Mouse (Mus musculus): ENCODE results near the gene Arhgef28.
"Not testable (repeated sequence)": the region's sequence is repeated elsewhere in the genome, so short reads cannot be mapped to it uniquely, and the experiment has no call there.

Arhgef28 gene

DNA sequence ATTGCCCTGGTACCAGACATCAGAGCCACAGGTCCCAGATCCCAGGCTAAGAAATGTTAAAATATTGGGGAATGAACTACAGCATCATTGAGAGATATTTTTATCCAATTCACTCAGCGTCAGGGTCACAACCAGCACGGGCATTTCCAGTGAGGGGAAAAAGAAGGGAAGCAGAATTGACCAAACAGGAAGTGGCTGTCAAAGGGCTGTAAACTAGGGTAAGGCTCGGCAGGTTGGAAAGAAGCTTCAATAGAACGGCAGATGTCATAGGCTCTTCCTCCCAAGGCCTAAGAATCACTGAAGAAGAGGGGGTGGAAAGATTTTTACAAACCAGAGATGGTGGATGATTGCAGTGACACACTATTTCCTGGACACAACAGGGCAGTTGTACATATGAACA, 143.4 kb downstream of the Arhgef28 start:
- no peak for DNase-seq

DNA sequence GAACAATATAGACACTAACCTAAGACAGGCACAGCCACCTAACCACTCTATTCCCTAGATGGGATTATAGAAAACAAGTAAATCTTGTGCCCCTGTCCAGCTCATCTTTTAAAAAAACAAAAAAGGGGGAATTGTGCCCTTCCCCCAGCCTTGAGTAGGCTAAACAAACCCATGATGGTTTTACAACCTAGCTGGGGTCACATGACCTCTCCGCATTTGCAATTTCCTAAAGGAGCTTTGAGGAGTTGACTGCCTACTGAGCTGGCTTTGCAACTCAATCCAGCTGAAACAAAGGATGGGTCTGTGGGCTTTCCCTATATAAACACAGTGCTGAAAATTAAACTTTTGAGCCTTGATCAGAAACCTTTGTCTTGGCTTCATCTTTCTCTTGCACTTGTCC, 146.1 kb downstream of the Arhgef28 start:
- DNase-seq, result not testable (repeated sequence)

DNA sequence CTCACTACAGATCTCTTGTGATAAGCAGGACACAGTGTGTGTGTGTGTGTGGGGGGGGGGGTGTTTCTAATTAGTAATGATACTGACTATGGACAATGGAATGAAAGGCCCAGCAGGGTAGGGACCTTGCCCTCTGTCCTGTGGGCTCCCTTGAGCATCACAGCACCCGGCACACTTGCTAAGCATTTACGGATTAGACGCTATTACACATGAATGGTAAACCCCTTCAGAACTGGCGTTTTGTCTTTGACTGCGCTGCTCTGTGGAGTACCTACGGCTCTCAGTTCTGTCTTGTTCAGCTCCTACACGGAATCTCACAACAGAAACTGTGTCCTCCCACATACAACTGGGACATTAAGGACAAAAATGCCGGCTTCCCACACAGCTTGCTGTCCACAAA, 151.0 kb downstream of the Arhgef28 start:
- DNase-seq, result no peak

DNA sequence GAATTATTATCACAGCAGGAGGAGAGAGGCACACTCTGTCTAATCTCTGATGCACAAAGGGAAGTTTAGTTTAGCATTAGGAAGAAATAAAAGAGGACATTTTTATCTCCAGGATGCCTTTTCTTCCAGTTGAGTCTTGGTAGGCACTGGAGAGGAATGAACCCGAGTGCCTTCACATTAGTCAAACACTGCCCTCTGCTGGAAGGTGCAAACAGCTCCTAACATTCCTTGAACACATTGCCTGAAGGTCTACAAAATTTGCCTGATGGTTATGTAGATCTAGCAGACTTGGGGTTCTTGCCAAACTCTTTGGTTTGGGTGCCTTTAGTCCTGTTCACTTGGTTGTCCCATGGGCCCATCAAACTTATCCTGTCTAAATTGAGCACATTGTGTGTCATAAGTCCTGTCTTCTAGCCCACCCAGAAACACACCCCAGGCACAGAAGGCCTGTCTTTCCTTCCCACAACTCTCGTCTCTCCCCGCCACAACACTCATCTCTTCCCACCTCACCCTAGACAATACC, 165.6 kb downstream of the Arhgef28 start:
- DNase-seq, result no peak

DNA sequence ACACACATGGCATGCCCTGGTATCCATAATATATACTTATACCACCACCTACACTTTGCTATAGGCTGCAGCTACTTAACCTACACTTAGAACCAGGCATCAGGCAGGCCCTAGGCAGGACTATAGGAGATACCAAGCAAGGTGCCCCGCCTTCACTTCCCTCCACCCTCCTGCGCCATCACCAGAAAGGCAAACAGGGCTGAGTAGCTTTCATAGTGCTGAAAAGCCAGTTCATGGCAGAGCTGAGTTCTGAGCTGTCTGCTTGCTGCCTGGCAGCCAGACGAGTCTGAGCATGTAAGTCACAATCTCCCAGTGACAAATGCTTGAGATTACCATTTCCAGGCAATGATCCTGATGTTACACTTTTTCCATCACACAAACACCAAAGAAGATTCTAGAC, 167.5 kb downstream of the Arhgef28 start:
- DNase-seq, result no peak

DNA sequence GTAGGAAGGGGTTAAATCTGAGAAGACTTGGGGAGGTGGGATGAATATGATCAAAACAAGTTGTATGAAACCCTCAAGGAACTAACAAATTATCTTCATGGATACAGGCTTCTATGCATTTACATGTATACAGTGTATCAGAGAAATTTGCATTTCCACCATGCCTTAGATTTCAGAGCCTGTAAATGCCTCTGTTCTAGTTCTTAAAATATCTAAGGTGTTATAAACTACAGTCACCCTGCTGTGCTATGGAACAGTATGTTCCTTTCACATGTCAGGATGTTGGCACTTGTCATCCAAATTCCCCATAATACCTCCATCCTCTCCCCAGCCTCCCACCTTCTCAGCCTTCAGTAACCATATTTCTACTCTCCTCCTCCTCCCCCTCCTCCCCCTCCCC, 168.5 kb downstream of the Arhgef28 start:
- no peak for DNase-seq

DNA sequence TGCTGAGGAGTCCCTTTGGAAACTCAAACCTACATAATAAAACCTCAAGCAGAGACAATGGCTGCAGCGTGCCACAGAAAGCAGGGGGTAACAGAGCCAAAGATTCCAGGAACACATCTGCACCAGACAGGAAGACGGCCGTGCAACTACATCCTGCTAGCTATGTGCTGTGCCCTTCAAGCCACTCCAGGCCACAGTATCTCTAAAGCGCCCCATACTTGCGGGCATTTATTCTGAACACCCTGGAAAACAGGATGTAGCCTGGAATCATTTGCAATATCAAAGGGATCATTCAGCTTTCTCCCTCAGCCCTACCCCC, 174.6 kb downstream of the Arhgef28 start:
- DNase-seq, result no peak

DNA sequence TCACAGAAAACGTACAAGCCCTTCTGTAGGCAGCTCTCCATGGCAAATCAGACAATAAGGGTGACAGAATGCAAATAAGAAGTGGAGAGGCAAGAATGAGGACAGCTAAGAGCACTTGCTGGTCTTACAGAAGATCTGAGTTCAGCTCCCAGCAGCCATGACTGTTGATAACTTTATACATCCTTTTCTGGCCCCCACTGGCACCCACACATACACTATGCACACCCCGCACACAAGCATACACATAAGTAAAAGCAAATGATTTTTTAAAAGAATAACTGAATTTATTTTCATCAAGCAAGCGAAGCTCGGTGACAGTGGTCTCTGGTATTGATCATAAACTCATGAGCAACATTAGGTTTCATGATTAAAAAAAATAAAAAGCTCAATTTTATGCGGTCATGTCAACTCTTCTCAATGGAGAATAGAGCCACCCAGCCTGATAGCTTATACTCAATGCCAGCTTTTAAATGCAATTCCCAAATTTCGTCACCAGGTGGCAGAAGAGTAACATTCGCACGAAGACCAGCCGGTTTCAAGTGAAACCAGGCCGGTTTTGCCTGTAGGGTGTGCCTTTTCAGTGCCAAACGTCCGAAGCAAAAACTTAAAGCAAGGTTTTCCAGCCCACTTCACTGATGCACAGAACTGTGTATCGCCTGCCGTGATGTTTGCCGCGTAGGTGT, 175.1 kb downstream of the Arhgef28 start:
- peak; percentile 31 for DNase-seq

DNA sequence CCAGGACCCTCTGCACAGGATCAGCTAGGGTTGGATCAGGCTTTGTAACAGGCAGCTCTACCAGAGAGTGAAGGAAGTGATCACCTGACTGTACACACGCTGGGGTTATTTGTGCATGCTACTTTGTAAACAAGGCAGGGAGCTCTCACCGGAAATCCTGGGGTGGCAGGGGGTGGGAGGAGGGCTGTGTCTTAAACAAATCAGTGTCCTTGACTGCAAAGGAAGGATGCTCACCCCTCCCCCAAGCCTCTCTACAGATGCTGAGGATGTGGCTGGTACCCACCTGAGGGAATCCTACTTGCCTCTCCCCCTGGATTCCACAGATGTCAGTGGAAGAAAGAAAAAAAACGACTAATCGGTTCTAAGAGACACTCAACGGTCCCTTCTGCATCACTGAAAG, 176.2 kb downstream of the Arhgef28 start:
- DNase-seq, result no peak

DNA sequence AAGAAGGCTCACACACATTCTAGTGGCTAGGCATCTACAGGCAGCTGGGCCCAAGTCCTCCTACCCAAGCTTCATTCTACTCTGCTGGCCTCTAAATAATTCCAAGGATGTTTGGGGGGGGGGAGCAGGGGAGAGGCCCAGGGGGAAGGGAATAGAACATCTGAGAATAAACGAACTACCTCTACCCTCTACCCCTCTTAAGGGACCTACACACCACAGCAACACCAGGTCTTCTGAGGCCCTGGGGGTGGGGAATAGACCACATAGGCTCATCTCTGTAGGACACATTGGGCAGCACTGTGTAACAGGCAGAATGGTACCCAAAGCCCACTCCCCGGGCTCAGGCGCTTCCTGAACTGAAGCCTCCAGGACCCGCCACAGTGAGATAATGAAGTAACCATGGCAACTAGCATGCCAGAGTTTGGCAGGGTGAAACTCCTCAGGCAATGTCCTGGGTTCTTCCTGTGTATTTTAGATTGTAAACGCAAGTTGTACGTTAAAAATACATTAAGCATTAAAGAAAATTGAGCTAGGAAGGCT, 177.5 kb downstream of the Arhgef28 start:
- DNase-seq, result no peak

DNA sequence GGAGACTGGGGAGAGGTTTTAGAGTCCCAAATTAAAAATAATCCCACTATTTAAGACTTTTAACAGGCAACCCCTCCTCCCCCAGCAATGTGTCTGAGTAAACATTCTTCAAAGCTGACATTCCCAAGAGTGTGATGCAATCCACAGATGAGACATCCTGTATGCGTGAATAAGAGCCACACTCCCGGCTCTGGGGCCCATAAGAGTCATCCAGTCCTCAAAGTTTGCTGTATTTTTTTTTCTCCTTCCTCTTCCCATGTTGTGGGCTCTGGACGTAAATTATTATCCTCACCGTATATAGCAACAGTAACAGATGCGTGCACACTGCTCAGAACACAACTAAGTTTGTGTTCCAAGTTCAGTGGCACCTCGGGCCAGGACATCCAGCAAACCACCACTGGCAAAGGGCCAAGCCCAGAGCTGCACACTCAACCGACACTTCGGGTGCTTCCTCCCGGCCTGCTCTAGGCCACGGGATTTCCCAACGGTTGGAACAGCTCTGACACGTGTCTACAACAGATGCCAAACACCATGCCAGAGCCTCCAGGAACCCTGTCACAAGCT, 178.5 kb downstream of the Arhgef28 start:
- no peak for DNase-seq

DNA sequence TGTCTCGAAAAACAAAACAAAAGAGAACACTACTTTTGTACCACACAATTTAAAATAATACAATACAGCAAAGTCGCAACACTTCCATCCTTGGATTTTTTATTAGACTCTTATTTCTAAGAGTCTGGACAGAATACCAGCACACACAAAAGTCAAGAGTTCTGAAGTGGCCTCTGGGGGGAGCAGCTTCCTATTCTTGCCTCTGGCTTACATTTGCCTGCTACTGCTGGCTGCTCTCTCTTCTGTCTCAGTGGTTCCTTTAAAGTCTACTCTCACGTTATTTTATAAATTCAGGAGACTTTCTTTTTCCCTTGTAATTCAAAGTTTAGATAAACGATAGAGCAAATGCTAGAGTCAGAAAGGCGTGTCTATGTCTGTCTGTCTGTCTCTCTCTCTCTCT, 179.1 kb downstream of the Arhgef28 start:
- no peak for DNase-seq

DNA sequence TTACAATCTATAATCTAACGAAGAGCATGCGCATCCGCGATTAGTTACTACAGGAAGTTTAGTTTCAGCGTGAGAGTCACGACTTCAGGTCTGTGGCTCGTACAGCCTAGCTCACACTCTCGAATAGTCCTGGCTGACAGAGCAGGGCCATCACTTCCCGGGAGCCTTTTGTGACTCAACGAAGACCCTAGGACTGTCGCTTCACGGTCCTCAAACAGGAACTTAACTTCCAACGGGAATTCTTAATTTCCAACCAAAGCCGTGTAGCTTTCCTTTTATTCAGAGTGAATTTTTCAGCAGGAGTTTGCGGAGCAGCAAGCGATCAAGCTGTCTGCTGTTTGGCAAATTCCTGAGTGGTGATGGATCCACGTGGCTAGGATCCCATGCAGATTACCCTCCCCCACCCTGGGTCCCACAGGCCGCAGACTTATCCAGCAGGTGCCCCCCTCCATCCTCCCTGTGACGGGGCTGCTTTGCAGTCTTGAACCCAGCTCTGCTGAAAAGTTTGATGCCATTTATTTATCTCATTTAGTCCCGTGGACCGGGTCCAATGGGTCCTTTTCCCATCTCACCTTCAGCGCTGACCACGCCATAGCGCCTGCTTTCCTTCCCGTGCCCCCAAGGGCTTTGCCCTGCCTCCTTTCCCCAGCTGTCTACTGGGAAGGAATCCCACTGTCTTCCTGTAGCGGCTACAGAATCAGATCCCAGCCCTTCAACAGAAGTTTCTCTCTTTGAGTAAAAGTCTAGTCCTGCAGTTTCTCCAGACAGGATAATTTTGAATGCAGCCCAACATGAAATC, 180.3 kb downstream of the Arhgef28 start:
- DNase-seq, result no peak

DNA sequence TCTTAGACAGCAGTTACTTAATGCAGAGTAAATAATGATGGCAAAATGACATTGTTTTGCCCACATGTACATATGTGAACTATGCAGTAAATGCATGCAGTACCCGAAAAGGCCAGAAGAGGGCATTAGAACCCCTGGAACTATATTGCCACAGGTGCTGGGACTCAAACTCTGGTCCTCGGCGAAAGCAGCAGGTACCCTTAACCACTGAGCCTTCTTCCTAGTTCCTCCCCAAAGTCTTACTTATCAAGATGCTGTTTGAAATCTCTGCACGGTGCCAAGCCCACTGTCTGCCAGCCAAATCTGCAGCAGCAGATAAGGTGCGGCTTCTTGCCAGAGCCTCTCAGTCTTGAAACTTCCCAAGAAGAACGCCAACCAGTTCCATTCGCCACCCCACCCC, 181.1 kb downstream of the Arhgef28 start:
- DNase-seq, result no peak

DNA sequence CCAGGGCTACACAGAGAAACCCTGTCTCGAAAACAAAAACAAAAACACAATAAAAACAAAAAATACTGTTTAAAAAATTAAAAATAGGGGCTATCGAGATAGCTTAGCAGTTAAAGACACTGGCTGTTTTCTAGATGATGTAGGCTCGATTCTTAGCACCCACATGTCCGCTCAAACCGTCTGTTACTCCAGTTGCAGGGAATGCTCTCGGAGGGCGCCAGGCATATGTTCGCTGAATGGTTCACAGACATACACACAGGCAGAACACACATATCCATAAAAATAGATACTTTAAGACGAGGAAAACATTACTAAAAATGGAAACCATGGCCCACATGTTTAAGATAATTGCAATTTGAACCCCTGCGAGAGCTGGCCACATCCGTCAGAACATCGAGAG, 181.6 kb downstream of the Arhgef28 start:
- DNase-seq, result no peak

DNA sequence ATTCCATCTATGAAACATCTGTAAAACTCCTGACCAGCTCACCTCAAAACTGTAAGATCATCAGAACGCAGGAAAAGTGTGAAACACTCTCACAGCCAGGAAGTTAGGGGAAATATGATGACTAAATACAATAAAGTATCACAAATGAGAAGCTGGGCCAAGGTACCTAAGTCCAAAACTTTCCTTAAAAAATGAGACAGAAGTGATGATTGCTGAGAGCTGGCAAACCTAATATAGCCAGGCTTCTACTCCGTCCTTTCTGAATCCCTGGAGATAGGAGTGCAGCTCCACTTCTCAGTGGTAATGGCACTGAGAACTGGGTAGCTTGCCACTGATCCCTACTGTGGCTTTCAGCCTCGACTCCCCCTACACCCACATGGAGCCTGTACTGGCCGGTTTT, 184.3 kb downstream of the Arhgef28 start:
- DNase-seq, result no peak

DNA sequence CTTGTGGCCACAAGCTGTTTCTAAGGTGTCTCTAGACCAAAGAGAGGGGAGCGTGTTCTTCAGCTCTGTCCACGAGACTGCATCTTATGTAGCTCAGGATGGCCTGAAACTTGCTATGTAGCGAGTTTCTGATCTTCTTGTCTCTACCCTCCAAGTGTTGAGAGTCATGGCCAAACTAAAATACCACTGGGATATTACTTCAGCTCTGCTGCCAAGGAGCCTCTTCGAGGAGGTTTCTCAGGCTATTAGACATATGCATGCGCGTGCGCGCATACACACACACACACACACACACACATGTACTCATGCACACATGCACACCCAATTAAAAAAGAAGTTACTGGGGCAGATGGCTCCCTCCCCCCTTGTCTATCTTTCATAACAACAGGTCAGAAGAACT, 187.4 kb downstream of the Arhgef28 start:
- DNase-seq, result not testable (repeated sequence)

DNA sequence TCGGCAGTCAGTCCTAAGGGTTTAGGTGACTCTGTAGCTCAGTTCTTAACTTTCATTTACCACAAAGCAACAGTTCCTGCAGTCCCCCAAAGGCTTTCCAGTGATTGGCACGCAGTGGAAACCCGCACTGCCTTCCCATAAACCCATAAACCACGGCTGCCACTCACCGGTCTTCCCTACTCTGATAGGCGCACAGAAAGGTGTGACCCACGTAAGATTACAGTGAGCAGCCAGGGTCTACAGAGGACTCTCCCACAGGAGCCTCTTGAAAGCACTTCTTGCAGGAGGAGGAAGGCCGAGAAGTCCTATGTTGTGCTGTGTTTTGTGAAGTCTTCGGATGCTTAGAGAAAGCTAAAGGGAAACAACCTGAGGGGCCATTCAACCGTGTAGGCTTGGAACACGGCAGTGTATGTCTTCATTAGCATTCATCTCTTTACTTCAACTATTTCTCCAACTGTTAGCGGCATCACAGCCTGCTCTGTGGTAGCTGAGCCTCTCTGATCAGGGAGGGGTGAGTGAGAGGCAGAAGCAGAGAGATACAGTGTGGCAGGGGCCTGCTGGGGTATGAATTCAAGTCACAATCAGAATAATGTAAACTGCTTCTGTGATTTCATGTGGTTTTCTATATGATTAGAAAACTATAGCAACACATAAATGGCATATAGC, 189.2 kb downstream of the Arhgef28 start:
- no peak for DNase-seq

DNA sequence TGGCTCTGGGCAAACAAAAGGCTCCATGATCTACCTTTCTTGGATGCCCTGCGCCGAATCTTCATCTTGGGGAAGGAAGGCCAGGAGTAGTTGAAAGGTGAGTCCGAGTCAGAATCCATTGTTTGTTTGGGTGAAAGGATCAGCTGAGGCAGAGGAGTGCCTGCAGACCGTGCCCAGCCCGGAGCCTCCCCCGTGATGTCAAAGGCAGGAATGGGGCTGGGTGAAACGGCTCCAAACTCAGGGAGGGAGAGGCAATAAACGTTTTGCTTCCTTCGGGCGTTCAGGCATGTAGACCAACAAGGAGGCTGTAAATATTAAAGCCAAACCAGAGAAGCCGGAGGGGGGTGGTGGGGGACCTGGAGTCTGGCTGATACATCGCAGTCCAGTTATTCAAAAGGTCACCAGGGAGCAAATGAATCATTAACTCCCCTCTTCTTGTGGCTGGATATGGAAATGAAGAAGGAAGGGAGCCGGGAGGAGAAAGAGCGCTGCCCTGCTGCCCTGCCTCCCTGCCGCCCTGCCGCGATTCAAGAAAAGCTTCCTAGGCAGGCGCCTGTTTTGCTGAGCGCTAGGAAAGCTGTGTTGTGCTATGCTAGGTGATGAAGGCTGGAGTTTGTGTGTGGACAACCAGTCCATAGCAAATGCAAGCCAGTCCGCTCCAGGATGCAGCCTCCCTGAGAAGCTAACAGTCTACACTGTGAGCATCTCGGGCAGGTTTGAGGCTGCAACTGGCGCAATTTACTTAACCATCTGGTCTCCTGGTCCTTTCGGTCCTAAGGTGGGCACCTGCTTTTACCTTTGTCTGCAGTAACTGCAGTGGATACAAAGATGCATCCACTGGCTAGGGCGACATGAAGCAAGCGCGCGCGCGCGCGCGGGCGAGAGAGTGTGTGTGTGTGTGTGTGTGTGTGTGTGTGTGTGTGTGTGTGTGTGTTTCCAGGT, 190.0 kb downstream of the Arhgef28 start:
- no peak for DNase-seq

DNA sequence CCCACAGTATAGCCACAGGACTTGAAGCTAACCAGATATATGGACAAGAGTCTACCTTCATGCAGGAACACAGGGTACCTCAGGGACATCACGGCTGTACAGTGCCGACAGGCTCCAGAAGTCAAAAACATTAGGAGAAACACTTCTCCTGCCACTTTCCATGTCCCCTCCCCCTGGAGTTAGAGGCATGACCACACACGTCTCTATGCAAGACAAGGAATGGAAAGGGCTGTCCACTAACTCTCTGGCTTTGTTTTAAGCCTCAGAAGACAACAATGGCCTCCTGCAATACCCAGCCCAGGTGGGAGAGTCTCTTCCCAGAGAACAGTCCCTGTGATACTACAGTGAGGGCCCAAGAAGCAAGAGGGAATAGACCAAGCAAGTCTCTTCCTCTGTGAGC, 191.3 kb downstream of the Arhgef28 start:
- no peak for DNase-seq

DNA sequence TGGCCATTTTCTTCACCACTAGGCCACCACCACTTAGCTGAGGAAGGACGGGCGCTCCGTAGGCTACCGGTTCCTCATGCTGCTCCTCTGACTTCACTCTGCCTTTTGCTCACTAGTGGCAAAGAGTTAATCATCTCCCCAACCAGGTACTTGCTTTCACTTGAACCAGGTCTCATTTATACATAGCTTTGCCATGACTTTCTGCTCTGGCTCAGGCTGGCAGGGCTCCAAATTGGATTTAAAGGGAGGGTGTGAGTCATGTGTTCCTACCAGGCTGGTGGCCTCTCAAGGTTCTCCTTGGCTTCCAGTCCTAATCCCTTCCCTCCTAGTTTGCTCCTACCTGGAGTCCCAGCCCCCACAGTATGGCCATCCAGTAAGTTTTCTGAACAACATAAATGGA, 192.5 kb downstream of the Arhgef28 start:
- DNase-seq, result no peak

DNA sequence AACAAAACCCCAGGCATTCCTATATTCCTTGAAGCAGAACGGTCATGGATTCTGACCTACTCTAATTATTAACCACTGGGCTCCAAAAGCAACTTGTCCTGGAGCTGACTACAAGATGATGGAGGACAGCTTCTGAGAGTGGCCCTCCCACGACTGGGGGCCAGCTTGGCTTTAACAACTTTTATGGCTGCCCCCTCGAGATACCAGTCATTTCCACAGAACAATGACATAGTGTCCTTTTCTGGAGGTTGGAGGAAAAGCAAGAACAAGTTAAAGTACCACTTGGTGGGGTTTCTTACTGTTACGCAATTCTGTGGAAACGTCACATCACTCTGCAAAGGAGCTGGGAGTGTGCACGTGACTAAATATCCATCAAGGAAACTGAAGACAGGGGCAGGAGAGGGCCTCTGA, 194.3 kb downstream of the Arhgef28 start:
- no peak for DNase-seq

All from cerebellum, adult 11-12 months (tissue).